In genomic region chr5:113786985-113787384, GRCm38 (mm10) we compare ENCODE assay signal across 20 mouse cellular contexts. TPM values are rescaled to one million over a fixed set of nuclear protein-coding genes. Genes with fewer than 3 reads are reported as not detected.
DNase-seq lines count a peak whose midpoint lies in the region; ATAC-seq lines count a peak whose summit lies in the region.
"Had no signal": no experiment of that assay in that cellular context is flagged by ENCODE, and none has a peak within 500 bp of the region (broad histone marks: within the 10 kb centered on the region; RNA-seq: fewer than 3 reads in every experiment).

No protein-coding gene starts in this region.

- H3K4me3 ChIP-seq in megakaryocyte, embryonic 14.5 days (replicated peaks) = peak overlapping the region; percentile 16
- H3K4me3 ChIP-seq in kidney, embryonic 16.5 days (ENCODE audit: low read length) = no peak overlapping the region
- H3K4me3 ChIP-seq: forebrain, embryonic 13.5 days; midbrain, embryonic 13.5 days had no signal

- peak; percentile 49 to 58 for DNase-seq in CD8-positive naive resting alpha-beta T cell, adult 2 months (ENCODE audit: low read depth in 2 of 2, low spot score in 2 of 2)
- DNase-seq in thymus, postnatal 14 days = peak; percentile 51
- DNase-seq in ovary, postnatal 10 days (ENCODE audit: low spot score) = no peak
- no peak for DNase-seq in spleen, adult 18-20 months
- DNase-seq: adrenal gland, postnatal 10 days; cerebellum, adult 9-11 months; gastrocnemius, postnatal 36 days; heart, postnatal 14 days; kidney, adult 18-20 months; kidney, postnatal 14 days; lung, adult 2 months; lung, postnatal 36 days had no signal

- WGBS in kidney, embryonic 16.5 days = 75% methylated on average over 5 of the region's 5 CpGs

- peaks cover 18% of the 10 kb centered on the region for H3K9me3 ChIP-seq in megakaryocyte, embryonic 14.5 days
- H3K9me3 ChIP-seq in kidney, embryonic 16.5 days (ENCODE audit: low read length) = no peaks in the 10 kb centered on the region
- H3K9me3 ChIP-seq: forebrain, embryonic 13.5 days; midbrain, embryonic 13.5 days had no signal

- H3K27me3 ChIP-seq in megakaryocyte, embryonic 14.5 days (replicated peaks) = peaks cover 63% of the 10 kb centered on the region
- H3K27me3 ChIP-seq in kidney, embryonic 16.5 days (ENCODE audit: insufficient read depth, low read length) = peaks cover 2% of the 10 kb centered on the region; the same call in 1 of the 2 replicates
- H3K27me3 ChIP-seq: CH12.LX had no signal

- peak; percentile 88 for ATAC-seq in common myeloid progenitor, adult 5-6 weeks (replicated peaks; ENCODE audit: low read depth, poor library complexity, severe bottlenecking)
- ATAC-seq in kidney, embryonic 16.5 days (ENCODE audit: low FRiP score, low TSS enrichment) = no peak
- ATAC-seq: forebrain, embryonic 13.5 days; hindbrain, embryonic 16.5 days; midbrain, embryonic 13.5 days had no signal

- no peaks in the 10 kb centered on the region for H3K36me3 ChIP-seq in megakaryocyte, embryonic 14.5 days (replicated peaks; ENCODE audit: low read length)
- H3K36me3 ChIP-seq in kidney, embryonic 16.5 days (ENCODE audit: insufficient read depth, low read length) = no peaks in the 10 kb centered on the region
- H3K36me3 ChIP-seq: midbrain, embryonic 13.5 days had no signal

- no peak overlapping the region for H3K9ac ChIP-seq in kidney, embryonic 16.5 days (replicated peaks; ENCODE audit: low read length)
- H3K9ac ChIP-seq: forebrain, embryonic 13.5 days; midbrain, embryonic 13.5 days had no signal

- peaks cover 48% of the 10 kb centered on the region for H3K4me1 ChIP-seq in megakaryocyte, embryonic 14.5 days
- H3K4me1 ChIP-seq in kidney, embryonic 16.5 days (ENCODE audit: insufficient read depth, low read length) = peaks cover 40% of the 10 kb centered on the region
- H3K4me1 ChIP-seq: forebrain, embryonic 13.5 days; midbrain, embryonic 13.5 days had no signal

- H3K27ac ChIP-seq in kidney, embryonic 16.5 days (ENCODE audit: low read length) = no peak overlapping the region
- H3K27ac ChIP-seq: forebrain, embryonic 13.5 days; midbrain, embryonic 13.5 days had no signal

- no peak overlapping the region for H3K4me2 ChIP-seq in kidney, embryonic 16.5 days (replicated peaks; ENCODE audit: low read depth, low read length)
- H3K4me2 ChIP-seq: forebrain, embryonic 13.5 days; heart, embryonic 11.5 days; midbrain, embryonic 13.5 days had no signal

RNA-seq across cellular contexts. Expression of gene Tmem119, which starts 13.3 kb away (rescaled TPM):
- 2.7 and 3.6 TPM in 2 replicates for total RNA-seq in common myeloid progenitor, adult 5-6 weeks (2017)
- 4.0 TPM in 1 of 2 replicates, not detected in the other for polyA plus RNA-seq in megakaryocyte, embryonic 14.5 days (2012; ENCODE audit: insufficient read depth, low replicate concordance)
- 46.1 and 51.7 TPM in 2 replicates for polyA plus RNA-seq in kidney, embryonic 16.5 days (2015; fragmentation: Nextera tagmentation; extraction: Ambion mirVana)

RNA-seq across cellular contexts. Expression of gene Iscu, which starts 14.4 kb away (rescaled TPM):
- 78.7 and 91.1 TPM in 2 replicates for total RNA-seq in common myeloid progenitor, adult 5-6 weeks (2017)
- 39.7 and 56.2 TPM in 2 replicates for polyA plus RNA-seq in megakaryocyte, embryonic 14.5 days (2012; ENCODE audit: insufficient read depth, low replicate concordance)
- 107 and 110 TPM in 2 replicates for polyA plus RNA-seq in kidney, embryonic 16.5 days (2015; fragmentation: Nextera tagmentation; extraction: Ambion mirVana)

RNA-seq across cellular contexts. Expression of gene Sart3, which starts 14.7 kb away (rescaled TPM):
- 45.7 and 62.7 TPM in 2 replicates for total RNA-seq in common myeloid progenitor, adult 5-6 weeks (2017)
- 9.0 and 14.3 TPM in 2 replicates for polyA plus RNA-seq in megakaryocyte, embryonic 14.5 days (2012; ENCODE audit: insufficient read depth, low replicate concordance)
- 54.8 and 62.4 TPM in 2 replicates for polyA plus RNA-seq in kidney, embryonic 16.5 days (2015; fragmentation: Nextera tagmentation; extraction: Ambion mirVana)

RNA-seq across cellular contexts. Expression of gene Selplg, which starts 45.5 kb away (rescaled TPM):
- total RNA-seq in common myeloid progenitor, adult 5-6 weeks (2017) = 91.4 and 108 TPM in 2 replicates
- 39.4 and 167 TPM in 2 replicates for polyA plus RNA-seq in megakaryocyte, embryonic 14.5 days (2012; ENCODE audit: insufficient read depth, low replicate concordance)
- 2.4 TPM in 2 replicates for polyA plus RNA-seq in kidney, embryonic 16.5 days (2015; fragmentation: Nextera tagmentation; extraction: Ambion mirVana)

RNA-seq across cellular contexts. Expression of gene Ficd, which starts 51.4 kb away (rescaled TPM):
- total RNA-seq in common myeloid progenitor, adult 5-6 weeks (2017) = 0.50 and 0.58 TPM in 2 replicates
- polyA plus RNA-seq in megakaryocyte, embryonic 14.5 days (2012; ENCODE audit: insufficient read depth, low replicate concordance) = 1.2 and 2.4 TPM in 2 replicates
- 6.1 and 7.0 TPM in 2 replicates for polyA plus RNA-seq in kidney, embryonic 16.5 days (2015; fragmentation: Nextera tagmentation; extraction: Ambion mirVana)

Comparison
In these comparisons a context has a peak if more than half of its experiments do, and no peak if none do; other contexts are left out.
1. DNase-seq: peak in CD8-positive naive resting alpha-beta T cell, adult 2 months (2 of 2) and thymus, postnatal 14 days (single experiment); none in ovary, postnatal 10 days (single experiment) and spleen, adult 18-20 months (0 of 2).